Mouse (Mus musculus): ENCODE measurements around the gene Dnlz.
A peak's percentile ranks its signal among the peaks of the same experiment; 100 is the strongest.
"Not testable (repeated sequence)": the region's sequence is repeated elsewhere in the genome, so short reads cannot be mapped to it uniquely, and the experiment has no call there.

Dnlz gene

GRCm38 (mm10) chr2:26351358-26352290 is at the start of gene Dnlz:
Gene Dnlz, minus strand, starts transcription at chr2:26352110.
- peak; percentile 94 for DNase-seq (ENCODE audit: low spot score)

- DNase-seq (ENCODE audit: low spot score) = no peak
Observed at GRCm38 (mm10) chr2:26401023-26401422, 49.1 kb upstream of the Dnlz start.

- no peak for DNase-seq (ENCODE audit: low spot score)
Observed at GRCm38 (mm10) chr2:26400296-26400695, 48.4 kb upstream of the Dnlz start.

- DNase-seq (ENCODE audit: low spot score) = no peak
Observed at GRCm38 (mm10) chr2:26399647-26400046, 47.7 kb upstream of the Dnlz start.

GRCm38 (mm10) chr2:26398978-26399377 is 47.1 kb upstream of the Dnlz start:
- DNase-seq (ENCODE audit: low spot score) = no peak

- DNase-seq (ENCODE audit: low spot score) = no peak
Observed at GRCm38 (mm10) chr2:26391617-26392016, 39.7 kb upstream of the Dnlz start.

GRCm38 (mm10) chr2:26390954-26391353 is 39.0 kb upstream of the Dnlz start:
- no peak for DNase-seq (ENCODE audit: low spot score)

GRCm38 (mm10) chr2:26389154-26389690 is 37.3 kb upstream of the Dnlz start, which contains the start of the genes Entr1 and Pmpca:
Gene Entr1, minus strand, starts transcription at chr2:26389316.
Gene Pmpca, plus strand, starts transcription at chr2:26389339.
- DNase-seq (ENCODE audit: low spot score) = peak; percentile 88

GRCm38 (mm10) chr2:26388682-26389153 is 36.8 kb upstream of the Dnlz start:
- DNase-seq (ENCODE audit: low spot score) = peak; percentile 23

GRCm38 (mm10) chr2:26387713-26388112 is 35.8 kb upstream of the Dnlz start:
- no peak for DNase-seq (ENCODE audit: low spot score)

- not testable (repeated sequence) for DNase-seq (ENCODE audit: low spot score)
Observed at GRCm38 (mm10) chr2:26380871-26381270, 29.0 kb upstream of the Dnlz start.

GRCm38 (mm10) chr2:26380131-26380771 is 28.3 kb upstream of the Dnlz start, which contains the start of gene Snapc4:
Gene Snapc4, minus strand, starts transcription at chr2:26380653.
- peak; percentile 92 for DNase-seq (ENCODE audit: low spot score)

GRCm38 (mm10) chr2:26372396-26372795 is 20.5 kb upstream of the Dnlz start:
- no peak for DNase-seq (ENCODE audit: low spot score)

- DNase-seq (ENCODE audit: low spot score) = no peak
Observed at GRCm38 (mm10) chr2:26368572-26368971, 16.7 kb upstream of the Dnlz start.

- DNase-seq (ENCODE audit: low spot score) = no peak
Observed at GRCm38 (mm10) chr2:26367911-26368310, 16.0 kb upstream of the Dnlz start.

- DNase-seq (ENCODE audit: low spot score) = no peak
Observed at GRCm38 (mm10) chr2:26364738-26365465, 13.0 kb upstream of the Dnlz start.

- no peak for DNase-seq (ENCODE audit: low spot score)
Observed at GRCm38 (mm10) chr2:26363481-26363880, 11.6 kb upstream of the Dnlz start.

- no peak for DNase-seq (ENCODE audit: low spot score)
Observed at GRCm38 (mm10) chr2:26362991-26363390, 11.1 kb upstream of the Dnlz start.

- DNase-seq (ENCODE audit: low spot score) = no peak
Observed at GRCm38 (mm10) chr2:26360772-26361171, 8.9 kb upstream of the Dnlz start, which contains the start of gene Card9. Gene Card9, minus strand, starts transcription at chr2:26360918.

GRCm38 (mm10) chr2:26359983-26360382 is 8.1 kb upstream of the Dnlz start:
- DNase-seq (ENCODE audit: low spot score) = no peak

- no peak for DNase-seq (ENCODE audit: low spot score)
Observed at GRCm38 (mm10) chr2:26358667-26359320, 6.9 kb upstream of the Dnlz start.

Measured in embryo, embryonic 10.5 days (tissue).